Mouse (Mus musculus) skeletal muscle tissue, adult 2 months (tissue): ENCODE results near the gene Fam174b.

Experiments used
- DNase-seq: peaks from one replicate; pipeline ENCODE4 v3.0.0-alpha.2; 2012; ENCODE audit warnings: low read depth, low spot score

The Fam174b gene

DNA sequence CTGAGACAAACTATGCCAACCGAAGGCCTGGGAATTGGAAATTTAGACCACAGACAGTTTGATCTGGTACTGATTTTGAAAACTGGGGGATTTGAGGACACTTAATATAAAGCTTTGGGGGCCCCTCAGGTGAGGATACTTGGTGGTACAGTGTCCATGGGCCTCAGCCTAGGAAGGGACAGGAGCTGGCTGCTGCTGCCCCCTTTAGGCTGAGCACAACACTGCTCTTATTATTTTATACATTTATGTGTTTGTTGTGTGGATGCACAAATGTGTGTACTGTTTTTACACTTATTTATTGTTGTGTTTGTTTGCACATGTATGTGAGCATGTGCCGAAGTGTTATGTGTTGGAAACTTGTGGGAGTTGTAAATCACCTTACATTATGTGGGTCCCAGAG, 9.2 kb downstream of the Fam174b start:
- no peak for DNase-seq

DNA sequence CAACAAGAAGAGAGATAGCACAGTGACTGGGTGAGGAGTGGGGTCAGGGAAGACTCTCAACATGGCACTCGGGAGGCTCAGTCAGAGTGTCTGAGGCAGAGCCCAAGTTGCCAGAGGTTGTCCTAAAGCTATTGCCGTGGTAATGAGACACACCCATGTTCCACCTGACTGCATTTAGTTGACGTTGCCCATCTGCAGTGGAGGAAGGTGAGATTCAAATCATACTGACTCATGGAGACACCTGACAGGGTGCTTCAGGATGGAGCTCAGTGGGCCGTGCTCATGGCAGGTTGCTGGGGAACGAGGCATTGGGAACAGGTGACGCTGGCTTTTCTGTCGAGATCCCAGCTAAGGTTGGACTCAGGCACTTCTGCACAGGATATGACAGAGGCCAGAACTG, 9.9 kb downstream of the Fam174b start:
- no peak for DNase-seq

DNA sequence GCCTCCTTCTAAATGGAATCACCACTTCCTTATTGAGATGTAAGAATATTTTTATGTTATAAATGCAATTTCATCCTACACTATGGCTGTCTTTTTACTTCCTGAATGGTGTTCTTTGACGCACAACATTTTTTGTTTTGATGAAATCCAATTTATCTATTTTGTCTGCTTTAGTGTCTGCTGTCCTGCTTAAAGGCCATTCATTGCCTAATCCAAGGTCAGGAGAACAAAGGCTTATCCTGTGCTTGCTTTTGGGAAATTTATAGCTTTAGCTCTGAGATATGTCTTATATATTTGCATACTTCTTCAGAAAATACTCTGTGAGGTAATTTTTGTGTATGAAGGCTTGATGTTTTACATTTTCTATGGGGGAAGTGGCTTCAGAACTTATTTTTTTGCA, 13.5 kb downstream of the Fam174b start:
- no peak for DNase-seq

DNA sequence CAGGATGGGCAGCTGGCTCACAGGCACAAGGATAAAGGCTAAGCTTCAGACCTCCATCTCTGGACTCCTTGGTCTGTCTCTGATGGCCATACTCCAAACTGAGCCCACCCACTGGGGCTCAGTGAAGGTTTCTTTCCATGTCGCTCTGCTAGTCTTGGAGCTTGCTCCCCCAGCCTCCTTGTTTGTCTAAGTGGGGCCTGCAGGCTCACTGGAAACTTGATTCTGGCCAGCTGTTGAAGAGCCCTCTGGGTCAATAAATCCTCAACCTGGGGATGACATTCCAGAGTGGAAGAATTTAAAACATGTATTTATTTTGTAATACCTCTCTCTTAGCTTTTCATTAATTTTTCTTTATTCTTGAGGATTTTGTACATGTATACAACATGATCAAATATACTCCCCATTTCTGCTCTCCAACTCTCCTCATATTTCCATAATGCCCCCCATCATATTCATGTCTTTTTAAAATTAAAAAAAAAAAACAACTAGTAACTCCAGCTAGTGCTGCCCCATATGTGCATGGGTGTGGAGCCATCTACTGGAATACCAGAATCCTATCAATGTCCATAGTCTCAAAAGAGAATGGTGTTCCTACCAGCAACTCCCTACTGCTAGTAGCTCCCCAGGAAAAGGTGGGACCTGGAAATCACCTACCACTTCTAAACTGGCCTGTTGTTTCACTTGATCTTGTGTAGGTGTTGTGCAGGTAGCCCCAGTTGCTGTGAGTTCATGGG, 15.4 kb downstream of the Fam174b start:
- DNase-seq: no peak

DNA sequence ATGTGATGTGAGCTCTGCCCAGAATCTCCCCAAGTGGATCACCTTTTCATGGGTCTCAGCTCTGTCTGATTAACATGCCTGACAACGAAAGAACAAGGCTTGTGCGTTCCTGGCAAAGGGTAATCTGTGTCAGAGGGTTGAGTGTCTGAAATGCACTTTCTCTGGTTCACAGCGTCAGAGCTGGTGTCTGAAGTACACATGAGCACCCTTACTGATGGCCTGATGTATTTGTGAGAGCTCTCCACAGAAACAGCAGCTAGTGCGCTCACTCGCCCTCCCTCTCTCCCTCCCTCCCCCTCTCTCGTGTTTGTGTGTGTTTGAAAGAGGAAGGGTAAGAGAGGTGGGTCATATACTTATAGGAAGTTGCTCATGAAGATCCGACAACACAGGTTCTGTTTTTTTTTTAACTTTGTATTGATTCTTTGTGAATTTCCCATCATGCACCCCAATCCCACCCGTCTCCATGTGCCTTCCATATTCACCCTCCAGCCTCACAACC, 21.6 kb downstream of the Fam174b start:
- no peak for DNase-seq

DNA sequence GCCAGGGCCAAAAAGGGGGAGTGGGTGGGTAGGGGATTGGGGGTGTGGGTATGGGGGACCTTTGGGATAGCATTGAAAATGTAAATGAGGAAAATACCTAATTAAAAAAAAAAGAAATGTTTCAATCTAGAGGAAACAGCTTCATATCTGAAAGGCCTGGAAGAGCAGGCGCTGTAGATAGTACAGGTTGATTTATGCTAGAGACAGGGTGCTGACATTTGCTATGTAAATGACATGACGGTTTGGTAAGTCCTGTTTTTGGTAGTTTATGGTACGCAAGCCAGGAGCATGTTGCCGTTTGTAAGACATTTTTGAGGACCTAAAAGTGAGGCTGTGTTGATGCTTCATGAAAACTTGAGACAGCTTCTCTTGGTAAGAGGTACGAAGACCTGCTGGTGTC, 24.6 kb downstream of the Fam174b start:
- no peak for DNase-seq

DNA sequence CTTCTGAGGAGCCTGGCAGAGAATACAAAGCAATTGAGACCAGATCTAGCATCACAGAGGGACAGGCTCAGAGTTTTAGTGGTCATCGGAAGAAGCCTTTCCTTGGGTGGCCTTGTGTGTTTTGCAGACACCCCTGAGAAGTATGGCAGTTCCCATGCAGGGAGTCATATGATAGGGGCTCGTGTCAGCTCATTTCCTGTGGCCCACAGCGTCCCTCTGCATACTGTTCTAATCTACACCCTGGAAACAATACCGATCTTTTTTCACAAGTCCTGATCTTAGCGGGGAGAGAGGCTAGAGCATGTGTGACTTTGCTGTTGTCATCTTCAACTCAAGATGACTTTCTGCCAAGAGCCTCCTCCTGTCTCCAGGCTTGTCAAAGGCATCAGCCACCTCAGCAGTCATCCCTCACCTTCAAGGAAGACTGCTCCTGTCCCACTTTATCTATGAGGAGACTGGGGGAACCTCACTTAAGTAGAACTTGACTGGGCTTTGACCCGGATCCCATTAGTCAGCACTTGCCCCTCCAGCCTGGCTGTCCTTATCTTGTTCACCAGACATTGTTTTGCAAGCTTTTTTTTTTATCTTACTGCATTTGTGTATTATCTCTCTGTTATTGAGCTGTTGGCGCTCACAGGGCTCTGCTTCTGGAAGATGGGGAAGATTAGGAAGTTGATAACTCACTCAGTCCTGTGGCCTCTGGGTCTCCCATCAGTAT, 25.2 kb downstream of the Fam174b start:
- no peak for DNase-seq

DNA sequence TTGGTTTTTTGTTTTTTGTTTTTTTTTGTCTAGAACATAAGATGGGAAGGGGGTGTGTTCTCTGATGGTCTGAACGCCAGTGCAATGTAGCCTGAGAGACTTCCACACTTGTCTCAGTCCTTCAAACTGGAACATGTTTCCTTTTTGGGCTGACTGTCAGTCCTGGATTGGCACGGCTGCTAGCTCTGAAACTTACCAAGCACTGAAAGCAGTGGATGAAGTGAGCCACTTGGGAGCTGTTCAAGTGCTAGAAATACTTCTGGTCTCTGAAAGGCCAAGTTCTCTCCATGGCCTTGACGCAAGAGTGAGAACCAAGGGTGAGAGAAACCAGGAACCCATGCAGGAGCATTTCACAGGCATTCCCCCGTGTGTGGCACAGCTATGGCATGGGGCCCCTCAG, 29.1 kb downstream of the Fam174b start:
- DNase-seq: peak; percentile 70

DNA sequence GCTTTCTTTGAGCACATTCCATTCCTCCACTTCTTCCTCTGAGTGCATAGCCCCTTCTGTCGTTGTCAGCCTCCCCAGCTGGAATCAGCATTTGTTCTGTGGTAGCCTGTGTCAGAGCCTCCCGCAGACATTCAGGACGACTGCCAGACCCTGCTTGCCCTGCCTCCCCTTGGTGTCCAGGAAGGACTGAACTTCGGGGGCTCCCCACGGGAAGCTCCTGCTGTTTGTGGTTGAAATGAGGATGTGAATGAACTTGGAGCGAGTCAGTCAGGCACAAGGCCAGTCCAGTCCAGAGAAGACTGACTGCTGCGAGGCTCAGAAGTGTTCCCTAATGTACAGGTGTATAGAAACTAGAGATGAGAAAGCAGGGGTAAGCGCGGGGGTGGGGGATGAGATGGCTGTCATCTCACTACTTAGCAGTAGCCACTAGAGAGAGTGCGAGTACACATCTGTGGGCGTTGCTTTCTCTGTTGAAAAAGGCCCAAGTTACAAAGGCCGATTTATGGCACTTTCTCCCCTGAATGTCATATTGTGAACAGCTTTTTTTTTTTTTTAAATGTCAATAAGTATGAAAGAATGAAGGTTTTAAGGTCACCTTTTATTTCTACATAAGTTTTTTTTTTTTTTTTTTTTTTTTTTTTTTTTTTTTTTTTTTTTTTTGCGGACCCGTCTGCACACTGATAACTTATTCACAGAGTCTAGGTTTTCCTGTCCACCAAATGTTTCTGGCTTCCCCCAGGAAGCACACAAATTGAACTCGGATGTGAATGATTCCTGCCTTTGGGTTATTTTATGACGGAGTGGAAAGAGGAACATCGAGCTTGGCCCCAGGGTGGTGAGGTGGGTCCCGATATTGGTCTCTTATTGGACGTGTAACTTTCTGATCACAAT, 31.5 kb downstream of the Fam174b start:
- no peak for DNase-seq

DNA sequence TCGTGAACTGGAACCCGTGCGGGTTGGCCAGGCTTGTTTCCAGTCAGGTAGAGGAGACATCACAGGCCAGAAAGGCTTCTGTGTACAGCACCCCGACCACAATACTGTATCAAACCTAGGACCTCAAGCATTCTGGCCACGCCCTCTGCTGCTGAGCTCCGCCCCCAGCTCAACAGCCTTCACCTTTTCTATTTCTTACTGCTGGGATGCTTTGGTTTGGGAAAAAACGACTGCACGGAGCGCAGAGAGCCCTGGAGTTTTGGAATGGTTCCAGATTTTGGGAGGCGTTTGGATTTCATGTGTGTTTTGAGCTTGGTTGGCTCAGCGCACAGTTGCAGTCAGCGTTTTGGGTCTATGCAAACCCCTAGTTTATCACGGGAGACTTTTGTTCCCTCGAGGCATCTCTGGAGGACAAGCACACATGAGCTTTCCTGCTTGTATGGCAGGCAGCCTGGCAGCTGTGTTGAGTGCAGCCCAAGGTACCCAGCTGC, 32.2 kb downstream of the Fam174b start:
- DNase-seq: peak; percentile 5

DNA sequence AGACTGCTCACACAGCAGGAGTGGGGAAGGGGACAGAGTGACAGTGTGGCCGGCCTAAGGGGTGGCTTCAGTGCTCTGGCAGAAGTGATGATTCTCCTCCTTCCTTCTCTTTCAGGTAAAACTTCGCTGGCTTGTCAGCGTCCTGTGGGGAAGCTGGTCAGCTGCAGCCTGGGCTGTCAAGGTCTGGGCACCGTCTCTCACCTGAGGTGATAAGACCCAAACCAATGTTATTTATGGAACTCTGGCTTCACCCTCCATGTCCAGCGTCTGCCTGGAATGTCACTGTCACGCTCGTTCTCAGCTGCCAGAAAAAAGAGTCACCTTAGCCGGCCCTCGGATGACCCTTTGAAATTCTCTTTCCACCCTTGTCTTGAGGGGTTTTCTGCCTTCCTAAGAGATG, 34.7 kb downstream of the Fam174b start:
- DNase-seq: no peak

DNA sequence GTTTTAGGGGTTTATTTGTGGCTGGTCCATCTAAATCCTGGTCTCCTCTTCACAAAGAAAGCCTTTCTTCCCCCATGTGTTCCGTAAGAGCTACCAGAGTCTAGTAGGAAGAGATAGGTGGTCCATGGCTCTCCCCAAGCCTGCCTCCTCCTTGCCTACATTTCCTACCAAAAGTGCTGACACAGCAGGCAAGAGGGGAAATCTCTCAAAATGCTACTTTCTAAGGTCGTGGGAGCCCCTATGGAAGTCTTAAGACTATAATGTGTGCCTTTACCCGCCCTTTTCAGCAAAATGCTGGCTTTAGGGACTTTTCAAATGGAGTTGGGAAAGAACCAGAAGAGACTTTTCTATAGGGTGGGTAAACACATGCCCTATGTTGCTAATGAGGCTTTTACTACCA, 37.7 kb downstream of the Fam174b start:
- DNase-seq: no peak

DNA sequence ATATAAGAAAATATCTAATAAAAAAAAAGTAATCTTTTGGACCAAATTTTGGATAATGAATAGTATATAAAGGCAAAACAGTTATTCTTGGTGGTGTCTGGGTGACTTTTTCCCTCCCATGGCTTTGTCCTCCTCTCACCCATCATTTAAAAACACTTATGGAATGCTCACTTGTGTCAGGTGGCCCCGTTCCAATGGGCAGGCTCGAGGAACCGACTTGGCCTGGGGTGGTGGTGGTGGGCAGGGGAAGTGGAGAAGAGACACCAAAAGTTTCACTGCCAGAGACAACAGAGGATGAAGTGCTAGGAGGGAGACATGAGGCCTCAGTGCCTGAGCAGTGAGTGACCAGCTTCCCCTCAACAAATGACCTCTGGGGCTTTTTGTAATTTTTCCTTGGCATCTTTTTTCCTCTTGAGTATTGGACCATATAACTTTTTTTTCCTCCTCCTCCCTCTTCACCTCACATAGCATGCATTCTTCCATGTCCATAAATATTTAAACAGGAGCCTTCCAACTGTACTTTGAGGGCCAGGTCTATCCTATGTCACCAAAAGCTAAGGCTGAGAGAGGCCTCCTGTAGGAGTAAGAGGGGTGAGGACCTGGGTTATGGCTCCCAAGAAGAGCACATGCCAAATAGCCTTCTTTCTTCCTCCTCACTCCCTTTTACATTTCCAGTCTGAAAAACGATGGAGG, 44.8 kb downstream of the Fam174b start:
- DNase-seq: no peak

DNA sequence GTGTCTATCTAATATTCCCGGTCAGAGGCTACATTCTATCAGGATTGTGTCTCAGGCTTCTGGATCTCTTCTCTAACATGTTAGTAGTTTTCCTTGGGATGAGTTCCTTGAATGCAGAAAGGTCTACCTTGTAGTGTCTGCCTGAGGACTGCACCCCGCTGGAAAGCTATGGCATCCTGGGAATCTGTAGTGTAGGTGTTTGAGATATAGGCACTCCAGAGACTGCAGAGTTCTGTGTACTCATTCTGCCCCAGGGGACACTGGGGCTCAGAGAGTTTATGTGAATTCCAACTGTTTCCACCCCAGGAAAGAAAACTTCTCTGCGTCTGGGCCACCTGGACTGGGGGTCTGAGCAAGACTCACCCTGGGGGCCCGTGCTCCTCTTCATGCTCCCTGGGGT, 45.7 kb downstream of the Fam174b start:
- no peak for DNase-seq

DNA sequence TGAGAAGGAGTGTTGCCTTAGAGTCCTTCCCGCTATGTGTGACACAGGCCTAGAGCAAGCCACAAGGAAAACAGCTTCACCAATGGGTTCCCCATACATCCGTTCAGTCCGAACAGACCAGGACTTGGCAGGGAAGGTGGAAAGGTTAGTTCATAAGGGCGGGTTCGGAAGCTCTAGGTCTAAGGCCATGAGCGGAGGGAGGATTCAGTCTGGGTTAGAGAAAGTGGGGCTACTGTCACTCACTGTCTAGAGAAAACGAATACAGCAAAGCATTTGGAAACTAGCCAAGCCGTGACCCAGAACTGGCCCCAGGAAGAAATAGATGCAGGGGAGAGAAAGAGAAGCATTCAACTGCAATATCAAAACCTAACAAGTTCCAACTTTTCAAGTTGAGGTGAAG, 47.4 kb downstream of the Fam174b start:
- no peak for DNase-seq

DNA sequence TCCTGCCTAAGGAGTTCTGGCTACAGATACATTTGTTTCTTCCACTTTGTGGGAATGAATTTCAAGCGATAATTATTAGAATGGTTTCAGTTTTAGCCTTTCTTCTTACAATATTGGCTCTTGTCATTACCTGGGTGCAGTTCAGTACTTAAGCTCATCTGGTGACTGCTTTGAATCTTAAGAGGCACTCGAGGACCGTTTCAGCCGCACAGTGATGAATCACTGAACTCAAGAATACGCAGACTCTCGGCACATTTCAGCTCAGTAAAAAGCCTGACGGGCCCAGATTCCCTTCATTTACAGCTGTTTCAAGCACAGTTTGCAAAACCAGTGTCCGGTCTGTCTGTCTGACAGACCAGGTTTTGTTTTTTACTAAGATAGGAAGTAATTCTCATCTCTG, 51.0 kb downstream of the Fam174b start:
- DNase-seq: no peak

DNA sequence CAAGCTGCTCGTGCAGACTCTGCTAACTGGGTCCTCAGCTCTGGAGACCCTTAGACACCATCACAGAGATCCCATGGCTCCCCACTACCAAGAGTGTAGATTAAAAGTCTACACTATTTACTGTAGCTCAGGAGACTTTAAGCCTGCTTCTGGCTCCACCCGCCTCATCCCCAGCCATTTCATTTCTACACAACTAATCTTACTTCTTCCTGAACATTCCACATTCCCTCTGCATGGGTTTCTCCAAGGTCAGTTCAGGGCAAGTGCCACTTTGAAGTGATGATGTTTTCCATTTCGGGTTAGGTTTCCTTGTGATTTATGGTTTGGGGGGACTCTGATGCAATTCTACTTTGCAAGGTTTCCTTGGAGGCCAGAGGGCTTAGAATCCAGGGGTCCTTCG, 52.1 kb downstream of the Fam174b start:
- no peak for DNase-seq

DNA sequence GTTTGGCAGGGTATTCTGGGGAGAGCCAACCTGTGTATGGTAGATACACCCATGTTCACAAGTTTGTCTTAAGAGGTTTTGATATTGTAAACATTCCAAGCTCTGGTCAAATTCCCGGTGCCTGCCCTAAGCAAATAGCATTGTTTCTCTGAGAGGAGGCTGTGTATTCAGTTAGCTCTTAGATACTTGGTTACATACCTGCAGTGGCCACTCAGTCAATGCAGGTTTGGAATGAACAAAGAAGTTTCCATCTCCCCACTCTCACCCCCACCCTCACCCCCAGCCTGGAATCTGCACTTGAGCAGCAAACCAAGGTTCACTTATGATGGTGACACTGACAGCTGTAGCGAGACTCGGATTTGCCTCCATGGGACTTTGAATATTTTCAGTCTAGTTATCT, 52.5 kb downstream of the Fam174b start:
- no peak for DNase-seq

DNA sequence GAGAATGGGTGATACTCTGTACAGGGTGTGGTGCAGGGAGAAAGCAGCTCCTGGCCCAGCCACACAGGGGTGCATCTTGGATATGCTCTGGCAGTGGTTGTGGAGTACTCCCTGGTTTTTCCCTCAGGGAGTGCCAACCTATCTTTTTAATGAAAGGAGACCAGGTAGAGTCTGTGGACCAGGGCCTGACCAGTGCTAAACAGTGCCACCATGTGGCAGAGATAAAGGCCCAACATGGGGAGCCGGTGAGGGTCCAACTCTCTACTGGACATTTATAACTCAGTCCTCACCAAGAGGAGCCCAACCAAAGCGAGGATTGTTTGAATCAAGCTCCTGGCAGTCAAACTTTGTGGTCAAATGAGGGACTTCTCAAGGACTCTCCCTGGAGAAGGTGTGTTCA, 69.2 kb downstream of the Fam174b start:
- no peak for DNase-seq

DNA sequence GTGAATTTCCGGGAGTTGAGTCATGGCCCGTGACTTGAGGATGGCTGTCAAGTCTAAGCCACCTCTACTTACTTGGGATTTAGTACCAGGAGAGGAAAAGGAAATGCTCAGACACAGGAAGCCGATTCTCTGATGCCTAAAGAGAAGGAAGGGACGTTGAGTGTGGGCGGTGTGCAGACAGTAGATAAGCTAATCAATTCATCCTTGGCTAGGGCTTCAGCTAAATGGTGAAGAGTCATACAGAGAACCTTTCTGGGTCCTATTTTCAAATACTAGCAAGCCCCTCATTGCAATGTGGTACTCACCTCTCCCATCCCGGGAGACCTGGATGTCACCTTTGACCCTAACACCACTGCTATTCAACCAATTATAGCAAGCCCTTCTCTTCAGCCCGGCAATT, 71.3 kb downstream of the Fam174b start:
- DNase-seq: no peak

DNA sequence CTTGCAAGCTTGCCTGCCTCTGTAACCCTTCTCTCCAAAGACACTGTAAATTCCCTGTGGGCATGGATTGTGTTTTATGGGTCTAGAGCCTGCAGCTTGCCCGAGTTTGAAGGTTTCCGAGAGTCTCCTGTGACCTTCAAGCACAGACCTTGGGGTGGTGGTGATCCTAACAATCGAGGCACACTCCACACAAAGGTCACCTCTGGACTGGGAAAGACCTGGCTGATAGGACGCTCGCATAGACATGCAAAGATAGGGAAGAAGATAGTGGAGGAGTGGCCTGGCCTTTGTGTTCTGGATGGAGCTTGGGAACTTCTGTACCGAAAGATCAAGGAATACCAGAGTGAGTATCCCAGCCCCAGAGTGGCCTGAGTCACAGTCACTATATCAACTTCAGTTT, 72.1 kb downstream of the Fam174b start:
- no peak for DNase-seq

DNA sequence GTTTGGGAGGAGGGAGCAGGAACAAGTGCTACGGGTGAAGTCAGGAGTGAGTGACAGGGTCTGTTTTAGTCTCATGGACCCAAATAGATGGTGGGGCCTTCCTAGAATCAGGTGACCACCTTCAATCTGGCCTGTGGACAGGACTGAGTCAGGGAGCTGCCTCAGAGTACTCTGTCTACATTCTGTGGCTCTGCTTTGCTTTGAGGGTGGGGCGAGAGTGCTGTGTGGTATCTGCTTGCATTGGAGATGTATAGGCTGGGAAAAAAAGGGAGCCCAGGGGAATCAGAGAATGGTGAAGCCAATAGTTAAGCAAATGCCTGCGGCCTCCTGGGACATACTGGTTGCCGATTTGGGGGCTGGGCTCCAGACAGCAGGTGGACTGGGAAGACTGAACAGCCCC, 73.8 kb downstream of the Fam174b start:
- no peak for DNase-seq
